Mouse (Mus musculus) lung, postnatal 0 days (tissue): ENCODE measurements around the gene Ntrk3. TPM values are rescaled to one million over a fixed set of nuclear protein-coding genes. Genes with fewer than 3 reads are reported as not detected.

ENCODE experiments used
- ATAC-seq: fragments of 200-750 bp; cut with Nextera tagmentation; 2 replicates; pipeline ENCODE4 v1.8.0; 2017; ENCODE audit warnings: moderate library complexity
- DNase-seq: peaks from one replicate; pipeline ENCODE4 v3.0.0-alpha.2; 2016; ENCODE audit warnings: low spot score
- H3K27ac ChIP-seq: fragments of 300-500 bp; sonication (generic); 2 replicates; pipeline ENCODE4 v1.5.1; 2014; ENCODE audit warnings: antibody characterized with exemption, mild to moderate bottlenecking, low read length, mixed read lengths
- H3K27me3 ChIP-seq: fragments of 300-500 bp; sonication (generic); replicated peaks from 2 replicates; pipeline ENCODE4 v1.6.1; 2014; ENCODE audit warnings: low read length, mixed read lengths; ENCODE audit not compliant: insufficient read depth
- H3K36me3 ChIP-seq: fragments of 300-500 bp; sonication (generic); 2 replicates; pipeline ENCODE4 v1.6.1; 2014; ENCODE audit warnings: low read length, mixed read lengths; ENCODE audit not compliant: insufficient read depth
- H3K4me1 ChIP-seq: fragments of 300-500 bp; sonication (generic); 2 replicates; pipeline ENCODE4 v1.6.1; 2014; ENCODE audit warnings: antibody characterized with exemption, low read depth, low read length, mixed read lengths; ENCODE audit not compliant: insufficient read depth
- H3K4me2 ChIP-seq: fragments of 300-500 bp; sonication (generic); replicated peaks from 2 replicates; pipeline ENCODE4 v1.6.1; 2014; ENCODE audit warnings: low read depth, mild to moderate bottlenecking, low read length, moderate library complexity, mixed read lengths
- H3K4me3 ChIP-seq: fragments of 300-500 bp; sonication (generic); 2 replicates; pipeline ENCODE4 v1.5.1; 2014; ENCODE audit warnings: low read depth, low read length
- H3K9ac ChIP-seq: fragments of 300-500 bp; sonication (generic); replicated peaks from 2 replicates; pipeline ENCODE4 v1.6.1; 2014; ENCODE audit warnings: low read depth, mild to moderate bottlenecking
- H3K9me3 ChIP-seq: fragments of 300-500 bp; sonication (generic); 2 replicates; pipeline ENCODE4 v1.6.1; 2016; ENCODE audit warnings: low read length, mixed read lengths
- CTCF ChIP-seq: IDR thresholded peaks from 2 replicates; pipeline ENCODE4 v1.5.1; 2016; ENCODE audit warnings: antibody characterized with exemption, mild to moderate bottlenecking
- EP300 ChIP-seq: IDR thresholded peaks from 2 replicates; pipeline ENCODE4 v1.6.1; 2016; ENCODE audit warnings: antibody characterized with exemption, mild to moderate bottlenecking, control low read depth
- WGBS: fragments of 180-500 bp; shearing (Covaris S2); extraction: QIAGEN DNeasy Blood & Tissue Kit; methylation state at CpG from one replicate; pipeline ENCODE4 v1.1.7; 2014; 5-methylcytosine and 5-hydroxymethylcytosine counted together
- polyA plus RNA-seq: library from polyadenylated mRNA; unstranded; fragments of >200 nt; fragmentation: Nextera tagmentation; extraction: Ambion mirVana; gene quantifications from 2 replicates; pipeline ENCODE4 v1.2.1, GENCODE M21; 2015

The Ntrk3 gene
- polyA plus RNA-seq, result 0.83 and 1.3 TPM in 2 replicates

DNA sequence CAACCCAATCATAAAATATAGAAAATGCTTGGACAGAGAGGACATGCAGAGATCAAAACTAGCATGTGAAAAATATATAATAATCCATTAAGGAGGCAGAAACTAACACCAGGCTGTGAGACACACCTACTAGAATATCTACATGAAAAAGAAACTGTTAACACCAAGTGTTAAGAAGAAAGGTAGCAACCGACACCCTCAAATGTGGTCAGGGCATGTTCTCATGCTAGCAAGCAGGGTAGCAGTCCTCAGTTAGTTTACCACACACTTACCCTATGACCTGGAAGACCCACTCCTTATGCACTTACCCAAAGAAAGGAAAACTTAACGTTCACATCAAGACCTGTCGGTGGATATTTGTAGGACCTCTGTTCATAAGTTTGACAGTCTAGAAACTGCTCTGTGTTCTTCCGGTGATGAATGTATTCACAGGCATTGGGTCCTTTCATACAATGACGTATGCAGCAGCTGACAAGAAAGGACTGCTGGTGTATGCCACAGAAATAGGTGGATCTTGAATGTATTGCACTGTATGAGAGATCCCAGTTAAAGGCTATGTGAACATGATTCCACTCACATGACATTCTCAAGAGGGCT lies at the start of gene Ntrk3:
TSS of gene Ntrk3 (minus strand) at position 399 of the 597 bp plus-strand sequence.
- DNase-seq (no peak), ATAC-seq (no peak)
- WGBS, result 72% methylated on average over 5 of the region's 5 CpGs
- TF ChIP-seq CTCF, result no peak
- no peak for TF ChIP-seq EP300
- Histone ChIP-seq H3K4me2 (no peak within 1 kb of the TSS), H3K9me3 (no peaks in the 10 kb centered on the region), H3K9ac (no peak within 1 kb of the TSS), H3K27me3 (no peaks in the 10 kb centered on the region), H3K27ac (no peak within 1 kb of the TSS), H3K4me1 (no peaks in the 10 kb centered on the region), H3K36me3 (no peaks in the 10 kb centered on the region), H3K4me3 (no peak within 1 kb of the TSS)

- Histone ChIP-seq H3K27me3 (no peaks in the 10 kb centered on the region), H3K4me3 (no peak overlapping the region), H3K9ac (no peak overlapping the region), H3K4me2 (no peak overlapping the region), H3K36me3 (no peaks in the 10 kb centered on the region), H3K27ac (no peak overlapping the region), H3K9me3 (no peaks in the 10 kb centered on the region), H3K4me1 (peaks cover 10% of the 10 kb centered on the region)
- 62% methylated on average over 5 of the region's 5 CpGs for WGBS
- ATAC-seq, result no peak
- DNase-seq, result no peak
- no peak for TF ChIP-seq EP300
- TF ChIP-seq CTCF, result no peak
Observed at GRCm38 (mm10) chr7:78785906-78786305, 48.1 kb upstream of the Ntrk3 start.

DNA sequence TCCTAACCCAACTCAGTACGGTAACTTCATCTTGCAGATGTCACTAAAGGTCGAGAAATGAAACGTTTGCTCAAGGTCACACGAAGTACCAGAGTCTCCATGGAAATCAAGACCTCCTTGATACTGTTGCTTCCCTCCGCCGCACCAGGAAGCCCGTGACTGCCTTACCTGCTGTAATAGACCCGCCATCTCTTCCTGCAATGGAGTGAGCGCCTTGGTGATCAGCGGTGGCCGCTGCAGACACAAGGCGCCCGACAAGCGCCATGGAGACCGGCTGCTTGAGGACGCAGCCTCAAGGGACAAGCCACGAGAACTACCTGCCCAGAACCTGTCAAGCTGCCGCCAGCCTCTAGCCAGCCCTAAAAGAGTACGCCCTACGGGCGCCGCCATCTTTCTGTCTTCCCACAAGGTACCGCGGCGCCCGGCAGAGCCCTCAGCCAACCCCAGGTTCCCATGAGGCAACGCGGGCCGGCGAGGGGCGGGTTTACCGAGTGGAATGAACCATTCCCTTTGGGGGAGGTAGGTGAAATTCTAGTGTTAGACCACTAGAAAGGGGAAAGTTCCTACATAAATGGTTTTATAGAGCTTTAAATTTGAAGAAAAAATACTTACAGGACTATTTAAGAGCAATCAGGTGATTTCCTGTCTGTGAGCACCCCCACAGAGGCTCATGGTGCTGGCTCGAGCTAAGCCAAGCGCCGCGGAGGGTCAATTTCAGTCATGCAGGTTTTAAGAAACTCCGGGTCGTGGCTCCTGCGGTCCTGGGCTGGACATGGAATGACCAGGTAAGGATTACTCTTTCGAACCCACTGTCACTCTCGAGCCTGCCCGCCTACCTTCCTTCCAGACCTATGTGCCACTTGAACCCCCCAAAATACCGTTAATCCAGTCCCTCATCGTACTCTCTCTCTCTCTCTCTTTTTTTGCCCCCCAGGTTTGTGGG lies 45.1 kb upstream of the Ntrk3 start, which contains the start of the genes Mrps11 and Mrpl46:
TSS of gene Mrps11 (plus strand) at position 481 of the 943 bp plus-strand sequence.
TSS of gene Mrpl46 (minus strand) at position 893 of the 943 bp plus-strand sequence.
- peak within 1 kb of the TSS; percentile 78 for H3K9ac ChIP-seq
- no peaks in the 10 kb centered on the region for H3K27me3 ChIP-seq
- peak; percentile 93 for DNase-seq
- H3K4me3 ChIP-seq, result peak within 1 kb of the TSS; percentile 93
- no peaks in the 10 kb centered on the region for H3K36me3 ChIP-seq
- WGBS, result under 1% methylated on average over 44 of the region's 44 CpGs
- H3K4me1 ChIP-seq, result peaks cover 10% of the 10 kb centered on the region
- H3K4me2 ChIP-seq, result peak within 1 kb of the TSS; percentile 89
- TF ChIP-seq CTCF, result no peak
- TF ChIP-seq EP300, result peak; percentile 64; the same call in 1 of the 2 replicates
- ATAC-seq, result peak; percentile 99
- H3K9me3 ChIP-seq, result no peaks in the 10 kb centered on the region
- H3K27ac ChIP-seq, result peak within 1 kb of the TSS; percentile 73; the same call in 1 of the 2 replicates

DNA sequence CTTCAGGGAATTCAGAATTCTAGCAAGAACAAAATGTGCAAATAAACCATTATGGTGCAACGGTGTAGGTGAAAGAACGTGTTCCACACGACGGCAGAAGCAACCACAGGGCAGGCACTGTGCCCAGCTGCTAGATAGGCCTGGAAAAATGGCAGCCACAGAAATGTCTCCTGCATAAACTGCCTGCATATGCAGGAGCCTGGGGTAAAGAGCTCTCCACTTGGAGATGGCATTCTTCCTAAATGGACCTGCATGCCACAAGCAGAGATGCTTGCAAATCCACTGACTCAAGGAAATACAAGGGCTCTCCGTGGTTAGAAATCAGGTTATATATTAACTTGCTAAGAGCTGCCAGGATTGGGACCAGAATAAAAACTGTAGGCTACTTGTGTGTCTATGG lies 40.9 kb upstream of the Ntrk3 start:
- Histone ChIP-seq H3K36me3 (peaks cover 16% of the 10 kb centered on the region; the same call in 1 of the 2 replicates), H3K27me3 (no peaks in the 10 kb centered on the region), H3K9me3 (no peaks in the 10 kb centered on the region), H3K9ac (no peak overlapping the region), H3K4me1 (peaks cover 10% of the 10 kb centered on the region), H3K4me3 (no peak overlapping the region), H3K4me2 (no peak overlapping the region), H3K27ac (no peak overlapping the region)
- 65% methylated on average over 5 of the region's 5 CpGs for WGBS
- peak; percentile 11; the same call in 1 of the 2 replicates for ATAC-seq
- peak; percentile 37 for DNase-seq
- TF ChIP-seq CTCF (no peak), EP300 (0 out of 2 replicates have a peak, but pooled peaks have one; percentile 11)

GRCm38 (mm10) chr7:78770936-78771335 lies 33.1 kb upstream of the Ntrk3 start:
- Histone ChIP-seq H3K27ac (no peak overlapping the region), H3K4me2 (no peak overlapping the region), H3K4me3 (no peak overlapping the region), H3K36me3 (peaks cover 13% of the 10 kb centered on the region; the same call in 1 of the 2 replicates), H3K9ac (no peak overlapping the region), H3K27me3 (no peaks in the 10 kb centered on the region), H3K9me3 (no peaks in the 10 kb centered on the region), H3K4me1 (no peaks in the 10 kb centered on the region)
- WGBS, result 78% methylated on average over 5 of the region's 5 CpGs
- ATAC-seq (no peak), DNase-seq (no peak)
- no peak for TF ChIP-seq EP300
- TF ChIP-seq CTCF, result no peak

- peak overlapping the region; percentile 35 for H3K27ac ChIP-seq
- peak; percentile 44 for DNase-seq
- TF ChIP-seq CTCF, result no peak
- peak; percentile 78 for TF ChIP-seq EP300
Observed at GRCm38 (mm10) chr7:78769075-78769652, 31.4 kb upstream of the Ntrk3 start.

More at GRCm38 (mm10) chr7:78769075-78769652, 31.4 kb upstream of the Ntrk3 start:
- peak; percentile 59 for ATAC-seq
- Histone ChIP-seq H3K9me3 (no peaks in the 10 kb centered on the region), H3K27me3 (no peaks in the 10 kb centered on the region), H3K9ac (no peak overlapping the region), H3K36me3 (no peaks in the 10 kb centered on the region; the same call in 1 of the 2 replicates), H3K4me1 (no peaks in the 10 kb centered on the region), H3K4me3 (no peak overlapping the region), H3K4me2 (no peak overlapping the region)
- WGBS, result 23% methylated on average over 7 of the region's 7 CpGs
